Mouse (Mus musculus): ENCODE results near the gene Olfr693.
"Not testable (repeated sequence)": the region's sequence is repeated elsewhere in the genome, so short reads cannot be mapped to it uniquely, and the experiment has no call there.

Olfr693 gene

DNA sequence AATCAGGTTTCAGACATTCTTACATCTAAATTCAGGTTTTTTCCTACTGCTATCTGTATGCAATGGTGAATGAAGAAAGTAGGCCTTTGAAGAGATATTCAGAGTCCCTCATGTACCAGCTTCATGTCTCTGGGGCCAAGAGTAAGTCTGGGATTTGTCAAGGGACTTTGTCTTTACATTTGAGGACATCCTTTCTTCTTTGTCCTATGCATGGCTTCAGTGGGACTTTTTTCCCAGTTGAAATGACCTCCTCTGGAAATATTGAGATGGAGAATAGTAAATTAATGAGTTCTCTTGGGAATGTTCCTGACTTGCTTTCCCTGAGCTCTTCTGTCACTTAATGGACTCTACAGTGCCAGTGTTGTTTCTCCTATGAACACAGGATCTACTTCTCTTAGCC lies at the start of gene Olfr693:
Gene Olfr693, minus strand, starts transcription at position 101 of the 400 bp plus-strand sequence.
- no peak for DNase-seq (ENCODE audit: low spot score)

DNA sequence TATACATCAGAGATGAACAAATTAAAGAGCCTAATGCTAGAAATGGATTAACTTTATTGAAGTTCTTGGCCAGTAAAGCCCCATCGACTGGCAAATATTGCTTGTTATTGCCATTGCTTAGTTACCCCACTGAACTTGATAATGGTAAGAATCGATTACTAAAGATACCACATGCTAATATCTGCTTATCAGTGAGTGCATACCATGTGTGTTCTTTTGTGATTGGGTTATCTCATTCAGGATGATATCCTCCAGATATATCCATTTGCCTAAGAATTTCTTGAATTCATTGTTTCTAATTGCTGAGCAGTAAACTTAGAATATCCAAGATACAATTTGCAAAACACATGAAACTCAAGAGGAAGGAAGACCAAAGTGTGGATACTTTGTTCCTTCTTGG lies 45.3 kb upstream of the Olfr693 start:
- not testable (repeated sequence) for DNase-seq (ENCODE audit: low spot score)

- DNase-seq (ENCODE audit: low spot score), result no peak
These were observed 35.9 kb upstream of the Olfr693 start, which contains the start of gene Olfr695 for GRCm38 (mm10) chr7:106716296-106716695. Gene Olfr695 (minus strand): TSS chr7:106716396.

GRCm38 (mm10) chr7:106711463-106711862 lies 31.1 kb upstream of the Olfr693 start:
- no peak for DNase-seq (ENCODE audit: low spot score)

- not testable (repeated sequence) for DNase-seq (ENCODE audit: low spot score)
These were observed 27.3 kb upstream of the Olfr693 start for GRCm38 (mm10) chr7:106707705-106708104.

DNA sequence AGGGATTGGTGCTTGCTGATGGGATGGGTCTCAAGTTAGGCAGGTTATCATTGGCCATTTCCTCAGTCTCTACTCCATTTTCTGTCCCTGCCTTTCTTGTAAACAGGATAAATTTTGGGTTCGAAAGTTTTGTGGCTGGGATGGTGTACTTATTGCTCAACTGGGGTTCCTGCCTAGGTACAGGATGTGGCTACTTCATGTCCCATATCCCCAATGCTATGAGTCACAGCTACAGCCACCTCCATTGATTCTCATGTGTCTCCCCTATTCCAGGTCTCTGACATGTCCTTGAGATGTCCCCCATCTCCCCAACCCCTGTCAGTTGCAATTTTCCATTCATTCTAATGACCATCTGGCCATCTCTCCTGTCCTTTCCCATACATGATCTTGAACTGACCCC lies 16.5 kb upstream of the Olfr693 start:
- DNase-seq (ENCODE audit: low spot score), result no peak

DNA sequence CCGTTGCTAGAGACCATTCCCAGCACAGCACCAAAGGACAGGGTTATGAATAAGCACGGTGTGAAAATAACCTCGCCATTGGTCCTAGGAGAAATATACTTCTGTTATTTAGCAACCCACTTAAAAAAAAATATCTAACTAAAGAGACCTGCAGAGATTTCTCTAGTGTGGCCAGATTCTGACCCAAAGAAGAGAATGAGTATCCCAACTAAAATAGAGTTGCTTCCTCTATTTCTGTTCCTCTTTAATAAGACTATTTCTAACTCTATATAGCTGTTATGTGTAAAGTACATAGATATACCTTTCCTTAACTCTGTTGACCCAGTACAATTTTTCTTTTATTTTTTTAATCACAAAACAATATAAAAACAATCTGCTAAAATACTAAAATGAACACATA lies 12.6 kb upstream of the Olfr693 start:
- no peak for DNase-seq (ENCODE audit: low spot score)

- no peak for DNase-seq (ENCODE audit: low spot score)
These were observed 11.3 kb upstream of the Olfr693 start, which contains the start of gene Olfr694 for GRCm38 (mm10) chr7:106691714-106692113. Gene Olfr694 (minus strand): TSS chr7:106691814.

- DNase-seq (ENCODE audit: low spot score), result no peak
These were observed 5.0 kb upstream of the Olfr693 start for GRCm38 (mm10) chr7:106685382-106685781.

GRCm38 (mm10) chr7:106652344-106652652 lies 28.1 kb downstream of the Olfr693 start:
- DNase-seq (ENCODE audit: low spot score), result no peak

GRCm38 (mm10) chr7:106651555-106652343 lies 28.6 kb downstream of the Olfr693 start:
- no peak for DNase-seq (ENCODE audit: low spot score)

GRCm38 (mm10) chr7:106649774-106650173 lies 30.6 kb downstream of the Olfr693 start:
- no peak for DNase-seq (ENCODE audit: low spot score)

GRCm38 (mm10) chr7:106645261-106645660 lies 35.1 kb downstream of the Olfr693 start:
- no peak for DNase-seq (ENCODE audit: low spot score)

DNA sequence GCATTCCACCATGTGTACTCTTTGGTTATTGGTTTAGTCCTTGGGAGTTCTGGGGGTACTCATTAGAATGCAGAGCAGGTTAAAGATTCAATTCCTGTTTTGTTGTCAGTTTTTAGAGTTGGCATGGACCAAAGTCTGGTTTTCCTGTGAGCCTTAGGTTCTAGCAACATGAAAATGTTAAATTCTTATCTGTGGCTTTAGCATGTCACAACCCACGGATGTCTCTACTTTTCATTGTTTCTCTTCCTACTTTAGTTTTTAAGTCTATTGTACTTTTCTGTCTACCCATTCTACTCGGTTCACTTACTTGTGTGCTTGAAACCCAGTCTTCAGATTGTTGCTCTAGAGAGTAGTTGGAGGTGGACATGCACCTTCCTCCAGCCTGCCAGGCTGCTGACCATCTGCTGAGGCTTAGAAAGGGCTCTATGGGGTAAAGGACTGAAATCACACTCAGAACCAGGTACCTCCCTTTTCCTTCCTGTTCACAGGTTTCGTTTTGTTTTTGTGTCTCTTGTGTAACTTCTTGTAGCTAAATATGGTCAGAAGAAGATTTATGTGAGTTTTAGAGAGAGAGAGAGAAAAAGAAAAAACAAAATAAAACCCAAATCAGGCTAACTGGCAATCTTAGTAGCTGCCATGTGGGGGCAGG lies 36.0 kb downstream of the Olfr693 start:
- no peak for DNase-seq (ENCODE audit: low spot score)

- DNase-seq (ENCODE audit: low spot score), result no peak
These were observed 39.5 kb downstream of the Olfr693 start for GRCm38 (mm10) chr7:106640839-106641238.

GRCm38 (mm10) chr7:106635560-106635959 lies 44.8 kb downstream of the Olfr693 start:
- no peak for DNase-seq (ENCODE audit: low spot score)
